Mouse (Mus musculus) CH12.LX (cell line): Measurements from ENCODE around the gene 2700081O15Rik. TPM values are rescaled to one million over a fixed set of nuclear protein-coding genes. Genes with fewer than 3 reads are reported as not detected.

Experiments
- DNase-seq: peaks from one replicate; pipeline ENCODE4 v3.0.0-alpha.2; 2013; ENCODE audit errors: extremely low read depth
- H3K27ac ChIP-seq: 2 replicates; pipeline ENCODE4 v1.5.1; 2012; ENCODE audit warnings: low read depth, mild to moderate bottlenecking, control low read depth, moderate library complexity; ENCODE audit not compliant: insufficient read depth
- H3K27me3 ChIP-seq: replicated peaks from 2 replicates; pipeline ENCODE3; 2012; ENCODE audit warnings: inconsistent platforms
- H3K36me3 ChIP-seq, 2 experiments: replicated peaks in 1 of 2; 2 replicates each; pipeline versions ENCODE3 to v1.6.1; 2012; ENCODE audit warnings: inconsistent platforms in 1 of 2, low read length in 1 of 2, mild to moderate bottlenecking in 1 of 2, mixed read lengths in 1 of 2, moderate library complexity in 1 of 2; ENCODE audit not compliant: control insufficient read depth in 1 of 2, insufficient read depth in 1 of 2
- H3K4me1 ChIP-seq, 2 experiments: 2 replicates each; pipeline ENCODE4 v1.6.1; 2012; ENCODE audit warnings: inconsistent platforms in 1 of 2, moderate library complexity in 1 of 2; ENCODE audit not compliant: insufficient read depth in 2 of 2, control insufficient read depth in 1 of 2
- H3K4me2 ChIP-seq: 2 replicates; pipeline ENCODE4 v1.6.1; 2012; ENCODE audit warnings: low read depth, mild to moderate bottlenecking, control low read depth; ENCODE audit not compliant: poor library complexity, insufficient read depth, severe bottlenecking
- H3K4me3 ChIP-seq, 3 experiments: fragments of 150-350 bp in 1 of 3; sonication (generic) in 1 of 3; replicated peaks in 1 of 3; 2 replicates each; pipeline versions ENCODE3 to v1.5.1; 2011 to 2012; ENCODE audit warnings: low read depth in 2 of 3, low read length in 2 of 3, mild to moderate bottlenecking in 2 of 3, moderate library complexity in 2 of 3, control low read depth in 1 of 3, improper control_type of control experiment in 1 of 3, inconsistent platforms in 1 of 3, mixed read lengths in 1 of 3; ENCODE audit not compliant: poor library complexity in 1 of 3
- H3K79me2 ChIP-seq: replicated peaks from 2 replicates; pipeline ENCODE4 v1.6.1; 2012; ENCODE audit warnings: mild to moderate bottlenecking, moderate library complexity; ENCODE audit not compliant: control insufficient read depth, poor library complexity, insufficient read depth, severe bottlenecking; ENCODE audit errors: extremely low read depth
- H3K9ac ChIP-seq: 2 replicates; pipeline ENCODE4 v1.6.1; 2012; ENCODE audit warnings: low read depth, mild to moderate bottlenecking, control low read depth, moderate library complexity; ENCODE audit not compliant: insufficient read depth
- H3K9me3 ChIP-seq: replicated peaks from 2 replicates; pipeline ENCODE3; 2012; ENCODE audit warnings: low read length, inconsistent platforms, mixed read lengths
- BHLHE40 ChIP-seq: IDR thresholded peaks from 2 replicates; pipeline ENCODE4 v1.6.1; 2011; ENCODE audit warnings: mild to moderate bottlenecking, low read depth, low read length, improper control_type of control experiment
- CHD1 ChIP-seq: IDR thresholded peaks from 2 replicates; pipeline ENCODE4 v1.6.1; 2012; ENCODE audit warnings: low read depth, low read length, improper control_type of control experiment, inconsistent platforms
- CTCF ChIP-seq, 2 experiments: IDR thresholded peaks in 1 of 2; conservative IDR thresholded peaks in 1 of 2; 2 replicates each; pipeline ENCODE4 v1.5.1; 2011 to 2012; ENCODE audit warnings: low read depth in 2 of 2, low read length in 2 of 2, improper control_type of control experiment in 1 of 2, inconsistent platforms in 1 of 2, mild to moderate bottlenecking in 1 of 2, moderate library complexity in 1 of 2
- E2F4 ChIP-seq: IDR thresholded peaks from 2 replicates; pipeline ENCODE4 v1.6.1; 2011; ENCODE audit warnings: low read depth, low read length, improper control_type of control experiment; ENCODE audit not compliant: insufficient replicate concordance
- ELF1 ChIP-seq: IDR thresholded peaks from 2 replicates; pipeline ENCODE4 v1.6.1; 2014; ENCODE audit warnings: low read depth, mild to moderate bottlenecking, inconsistent platforms, low read length, improper control_type of control experiment
- ETS1 ChIP-seq: conservative IDR thresholded peaks from 2 replicates; pipeline ENCODE4 v1.6.1; 2012; ENCODE audit warnings: low read depth, mild to moderate bottlenecking, inconsistent platforms, low read length, improper control_type of control experiment, moderate library complexity
- GABPA ChIP-seq: IDR thresholded peaks from 2 replicates; pipeline ENCODE4 v1.6.1; 2012; ENCODE audit warnings: low read depth, low read length, improper control_type of control experiment, inconsistent platforms; ENCODE audit not compliant: insufficient replicate concordance
- IRF4 ChIP-seq: IDR thresholded peaks from 2 replicates; pipeline ENCODE4 v1.6.1; 2014; ENCODE audit warnings: low read depth, mild to moderate bottlenecking, inconsistent platforms, low read length, improper control_type of control experiment
- MAZ ChIP-seq: IDR thresholded peaks from 2 replicates; pipeline ENCODE4 v1.6.1; 2012; ENCODE audit warnings: low read depth, mild to moderate bottlenecking, inconsistent platforms, low read length, improper control_type of control experiment, moderate library complexity
- MYC ChIP-seq: IDR thresholded peaks from 2 replicates; pipeline ENCODE4 v1.6.1; 2011; ENCODE audit warnings: low read depth, mild to moderate bottlenecking, improper control_type of control experiment, low read length
- RAD21 ChIP-seq: IDR thresholded peaks from 2 replicates; pipeline ENCODE4 v1.6.1; 2011; ENCODE audit warnings: low read depth, mild to moderate bottlenecking, low read length, improper control_type of control experiment, moderate library complexity
- SMC3 ChIP-seq: IDR thresholded peaks from 2 replicates; pipeline ENCODE4 v1.6.1; 2011; ENCODE audit warnings: low read depth, low read length, improper control_type of control experiment
- TCF12 ChIP-seq: IDR thresholded peaks from 2 replicates; pipeline ENCODE4 v1.6.1; 2014; ENCODE audit warnings: low read depth, mild to moderate bottlenecking, inconsistent platforms, low read length, improper control_type of control experiment
- UBTF ChIP-seq: IDR thresholded peaks from 2 replicates; pipeline ENCODE4 v1.6.1; 2012; ENCODE audit warnings: low read depth, mild to moderate bottlenecking, inconsistent platforms, low read length, improper control_type of control experiment, moderate library complexity
- ZC3H11A ChIP-seq: IDR thresholded peaks from 2 replicates; pipeline ENCODE4 v1.6.1; 2012; ENCODE audit warnings: low read depth, mild to moderate bottlenecking, inconsistent platforms, low read length, improper control_type of control experiment
- ZKSCAN1 ChIP-seq: IDR thresholded peaks from 2 replicates; pipeline ENCODE4 v1.6.1; 2012; ENCODE audit warnings: low read depth, inconsistent platforms, low read length, improper control_type of control experiment, borderline replicate concordance
- ZNF384 ChIP-seq: IDR thresholded peaks from 2 replicates; pipeline ENCODE4 v1.6.1; 2012; ENCODE audit warnings: low read depth, low read length, improper control_type of control experiment, inconsistent platforms
- dilution Hi-C: fragments of 300-500 bp; cut with MboI; formaldehyde crosslinking; loops from 2 replicates; pipeline ENCODE4 v1.14.3; 2020; ENCODE audit warnings: low sequenced_read_pairs; ENCODE audit not compliant: extremely low pct_unique_long_range_greater_than_20kb, extremely low pct_ligation_motif_present
- in situ Hi-C: fragments of 300-500 bp; cut with MboI; formaldehyde crosslinking; loops from 3 replicates; pipeline ENCODE4 v1.14.3; 2019; ENCODE audit warnings: low sequenced_read_pairs, low pct_ligation_motif_present, low pct_unique_long_range_greater_than_20kb, mixed read lengths
- polyA plus RNA-seq: library from polyadenylated mRNA; unstranded; fragments of >175 nt; gene quantifications from 2 replicates; pipeline ENCODE4 v1.2.1, GENCODE M21; 2012; ENCODE audit warnings: low read depth; ENCODE audit not compliant: insufficient read length
- total RNA-seq, 2 experiments: library from RNA; depleted of rRNA; stranded (reverse); fragments of 300-350 nt in 1 of 2; fragments of >200 nt in 1 of 2; gene quantifications; 2 replicates each; pipeline ENCODE4 v1.2.3; 2012 to 2014

The 2700081O15Rik gene
- total and polyA plus RNA-seq, 3 experiments, result 7.2 to 12.3 (median 9.8) TPM

GRCm38 (mm10) chr19:7415916-7416833 lies 1.2 kb upstream of the 2700081O15Rik start:
- Histone ChIP-seq H3K36me3 (no peaks in the 10 kb centered on the region), H3K27ac (no peak overlapping the region)

GRCm38 (mm10) chr19:7417911-7418849 lies 755 bp downstream of the 2700081O15Rik start:
- Histone ChIP-seq H3K4me2 (peak overlapping the region; percentile 92), H3K9ac (peak overlapping the region; percentile 78), H3K4me3 (peak overlapping the region; percentile 77 to 96 (median 79))
- in situ Hi-C loops (loop anchor here (10.0 to 25.0 kb wide), 2 partner anchors 173 to 356 kb away; partner anchors contain the start of genes Macrod1 and Naa40), dilution Hi-C loops (no loop called here)
- TF ChIP-seq CHD1 (no peak), ZNF384 (peak; percentile 59; the same call in 1 of the 2 replicates), BHLHE40 (peak; percentile 8; the same call in 1 of the 2 replicates), ETS1 (no peak), ELF1 (no peak), TCF12 (0 out of 2 replicates have a peak, but pooled peaks have one; percentile 22), ZC3H11A (0 out of 2 replicates have a peak, but pooled peaks have one; percentile 10), RAD21 (peak; percentile 50), CTCF (conservative IDR thresholded peaks at IDR 0.05 in 1 of 2, IDR thresholded peaks at IDR 0.05 in 1 of 2; ENCODE audit: low read depth in 2 of 2, low read length in 2 of 2) (peak in 1 of 2 experiments; percentile 74; a peak in 2 of 4 replicates), MYC (no peak), SMC3 (peak; percentile 60), UBTF (no peak), E2F4 (no peak), IRF4 (0 out of 2 replicates have a peak, but pooled peaks have one; percentile 14), MAZ (peak; percentile 30; the same call in 1 of the 2 replicates), GABPA (no peak)
- TF ChIP-seq, all 38 proteins: peak for 9
- DNase-seq, result peak; percentile 49
- Histone ChIP-seq H3K79me2 (peaks cover 13% of the 10 kb centered on the region), H3K27me3 (peaks cover 23% of the 10 kb centered on the region), H3K27ac (no peak overlapping the region), H3K9me3 (peaks cover 18% of the 10 kb centered on the region), H3K4me1 (peaks cover 11 to 48% of the 10 kb centered on the region in 2 experiments), H3K36me3 (peaks cover 20% of the 10 kb centered on the region in 2 experiments)

More at GRCm38 (mm10) chr19:7415916-7416833, 1.2 kb upstream of the 2700081O15Rik start:
- Histone ChIP-seq H3K27me3 (peaks cover 23% of the 10 kb centered on the region), H3K9ac (peak overlapping the region; percentile 75; the same call in 1 of the 2 replicates), H3K4me2 (peak overlapping the region; percentile 65), H3K79me2 (peaks cover 13% of the 10 kb centered on the region), H3K4me1 (peaks cover 11 to 29% of the 10 kb centered on the region in 2 experiments), H3K4me3 (peak overlapping the region in 1 of 3 experiments; percentile 96), H3K9me3 (peaks cover 5% of the 10 kb centered on the region)
- in situ Hi-C loops, result loop anchor here (10.0 to 25.0 kb wide), 2 partner anchors 171 to 354 kb away; partner anchors contain the start of genes Macrod1 and Naa40
- no peak for DNase-seq
- no peak for TF ChIP-seq CTCF (conservative IDR thresholded peaks at IDR 0.05 in 1 of 2, IDR thresholded peaks at IDR 0.05 in 1 of 2; ENCODE audit: low read depth in 2 of 2, low read length in 2 of 2)
- TF ChIP-seq ZKSCAN1, result peak; percentile 55
- dilution Hi-C loops, result no loop called here
